Mouse (Mus musculus) lung, postnatal 0 days (tissue): ENCODE data around the gene Gabrg2. TPM values are rescaled to one million over a fixed set of nuclear protein-coding genes. Genes with fewer than 3 reads are reported as not detected.

Experiments used
- ATAC-seq: fragments of 200-750 bp; cut with Nextera tagmentation; 2 replicates; pipeline ENCODE4 v1.8.0; 2017; ENCODE audit warnings: moderate library complexity
- DNase-seq: peaks from one replicate; pipeline ENCODE4 v3.0.0-alpha.2; 2016; ENCODE audit warnings: low spot score
- H3K27ac ChIP-seq: fragments of 300-500 bp; sonication (generic); 2 replicates; pipeline ENCODE4 v1.5.1; 2014; ENCODE audit warnings: antibody characterized with exemption, mild to moderate bottlenecking, low read length, mixed read lengths
- H3K27me3 ChIP-seq: fragments of 300-500 bp; sonication (generic); replicated peaks from 2 replicates; pipeline ENCODE4 v1.6.1; 2014; ENCODE audit warnings: low read length, mixed read lengths; ENCODE audit not compliant: insufficient read depth
- H3K36me3 ChIP-seq: fragments of 300-500 bp; sonication (generic); 2 replicates; pipeline ENCODE4 v1.6.1; 2014; ENCODE audit warnings: low read length, mixed read lengths; ENCODE audit not compliant: insufficient read depth
- H3K4me1 ChIP-seq: fragments of 300-500 bp; sonication (generic); 2 replicates; pipeline ENCODE4 v1.6.1; 2014; ENCODE audit warnings: antibody characterized with exemption, low read depth, low read length, mixed read lengths; ENCODE audit not compliant: insufficient read depth
- H3K4me2 ChIP-seq: fragments of 300-500 bp; sonication (generic); replicated peaks from 2 replicates; pipeline ENCODE4 v1.6.1; 2014; ENCODE audit warnings: low read depth, mild to moderate bottlenecking, low read length, moderate library complexity, mixed read lengths
- H3K4me3 ChIP-seq: fragments of 300-500 bp; sonication (generic); 2 replicates; pipeline ENCODE4 v1.5.1; 2014; ENCODE audit warnings: low read depth, low read length
- H3K9ac ChIP-seq: fragments of 300-500 bp; sonication (generic); replicated peaks from 2 replicates; pipeline ENCODE4 v1.6.1; 2014; ENCODE audit warnings: low read depth, mild to moderate bottlenecking
- H3K9me3 ChIP-seq: fragments of 300-500 bp; sonication (generic); 2 replicates; pipeline ENCODE4 v1.6.1; 2016; ENCODE audit warnings: low read length, mixed read lengths
- CTCF ChIP-seq: IDR thresholded peaks from 2 replicates; pipeline ENCODE4 v1.5.1; 2016; ENCODE audit warnings: antibody characterized with exemption, mild to moderate bottlenecking
- EP300 ChIP-seq: IDR thresholded peaks from 2 replicates; pipeline ENCODE4 v1.6.1; 2016; ENCODE audit warnings: antibody characterized with exemption, mild to moderate bottlenecking, control low read depth
- WGBS: fragments of 180-500 bp; shearing (Covaris S2); extraction: QIAGEN DNeasy Blood & Tissue Kit; methylation state at CpG from one replicate; pipeline ENCODE4 v1.1.7; 2014; 5-methylcytosine and 5-hydroxymethylcytosine counted together
- polyA plus RNA-seq: library from polyadenylated mRNA; unstranded; fragments of >200 nt; fragmentation: Nextera tagmentation; extraction: Ambion mirVana; gene quantifications from 2 replicates; pipeline ENCODE4 v1.2.1, GENCODE M21; 2015

Gene Gabrg2
- polyA plus RNA-seq, 1 experiment from 2014 or later: not detected

- Histone ChIP-seq H3K9ac (no peak overlapping the region), H3K27me3 (no peaks in the 10 kb centered on the region), H3K27ac (no peak overlapping the region), H3K9me3 (no peaks in the 10 kb centered on the region), H3K4me1 (no peaks in the 10 kb centered on the region), H3K4me2 (no peak overlapping the region), H3K36me3 (no peaks in the 10 kb centered on the region), H3K4me3 (no peak overlapping the region)
- TF ChIP-seq EP300 (no peak), CTCF (no peak)
- 83% methylated on average over 2 of the region's 2 CpGs for WGBS
- ATAC-seq: no peak
- no peak for DNase-seq
Observed at GRCm38 (mm10) chr11:41953550-41953949, 47.1 kb downstream of the Gabrg2 start.

GRCm38 (mm10) chr11:41951898-41952297 lies 48.8 kb downstream of the Gabrg2 start:
- no peak overlapping the region for H3K9ac ChIP-seq
- ATAC-seq (no peak), DNase-seq (no peak)
- H3K9me3 ChIP-seq: no peaks in the 10 kb centered on the region
- no peak overlapping the region for H3K27ac ChIP-seq
- no peaks in the 10 kb centered on the region for H3K36me3 ChIP-seq
- H3K4me3 ChIP-seq: no peak overlapping the region
- no peak for TF ChIP-seq CTCF
- no peak for TF ChIP-seq EP300
- 50% methylated on average over 3 of the region's 3 CpGs for WGBS
- H3K4me1 ChIP-seq: no peaks in the 10 kb centered on the region
- no peak overlapping the region for H3K4me2 ChIP-seq
- H3K27me3 ChIP-seq: no peaks in the 10 kb centered on the region

- WGBS: 84% methylated on average over 5 of the region's 5 CpGs
- no peak for TF ChIP-seq CTCF
- no peak for TF ChIP-seq EP300
- Histone ChIP-seq H3K9me3 (no peaks in the 10 kb centered on the region), H3K4me2 (no peak overlapping the region), H3K9ac (no peak overlapping the region), H3K27me3 (no peaks in the 10 kb centered on the region), H3K36me3 (no peaks in the 10 kb centered on the region), H3K4me3 (no peak overlapping the region), H3K4me1 (no peaks in the 10 kb centered on the region), H3K27ac (no peak overlapping the region)
- no peak for ATAC-seq
- no peak for DNase-seq
Observed at GRCm38 (mm10) chr11:41945471-41945870, 55.2 kb downstream of the Gabrg2 start.

DNA sequence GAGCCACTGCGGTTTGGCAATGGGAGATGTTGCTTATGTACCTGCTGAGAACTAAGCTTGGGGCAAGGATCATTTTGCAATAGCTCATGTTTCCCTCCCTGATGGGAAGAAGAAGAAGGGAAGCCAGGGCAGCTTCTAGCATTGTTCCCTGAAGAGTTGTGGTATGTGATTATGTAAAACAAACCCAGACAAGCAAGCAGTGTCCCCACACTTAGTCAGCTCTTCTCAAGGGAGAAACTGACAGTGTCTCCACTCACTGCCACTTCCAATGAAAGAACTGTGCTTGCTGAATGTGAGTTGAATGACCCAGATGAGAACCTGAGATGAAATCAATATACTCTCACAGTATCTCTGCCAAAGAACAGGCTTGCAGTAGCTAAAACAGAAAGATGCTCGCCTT lies 62.7 kb downstream of the Gabrg2 start:
- 65% methylated on average over 2 of the region's 2 CpGs for WGBS
- TF ChIP-seq EP300: no peak
- TF ChIP-seq CTCF: no peak
- DNase-seq: no peak

GRCm38 (mm10) chr11:41918864-41919263 lies 81.8 kb downstream of the Gabrg2 start:
- no peak for ATAC-seq
- Histone ChIP-seq H3K4me1 (no peaks in the 10 kb centered on the region), H3K4me2 (no peak overlapping the region), H3K27me3 (no peaks in the 10 kb centered on the region), H3K27ac (no peak overlapping the region), H3K36me3 (no peaks in the 10 kb centered on the region), H3K9ac (no peak overlapping the region), H3K9me3 (no peaks in the 10 kb centered on the region), H3K4me3 (no peak overlapping the region)
- TF ChIP-seq EP300 (no peak), CTCF (no peak)
- no peak for DNase-seq

More for the DNA sequence above, 62.7 kb downstream of the Gabrg2 start:
- ATAC-seq: no peak
- Histone ChIP-seq H3K9me3 (no peaks in the 10 kb centered on the region), H3K27me3 (no peaks in the 10 kb centered on the region), H3K4me2 (no peak overlapping the region), H3K4me1 (no peaks in the 10 kb centered on the region), H3K27ac (no peak overlapping the region), H3K36me3 (no peaks in the 10 kb centered on the region), H3K9ac (no peak overlapping the region), H3K4me3 (no peak overlapping the region)

DNA sequence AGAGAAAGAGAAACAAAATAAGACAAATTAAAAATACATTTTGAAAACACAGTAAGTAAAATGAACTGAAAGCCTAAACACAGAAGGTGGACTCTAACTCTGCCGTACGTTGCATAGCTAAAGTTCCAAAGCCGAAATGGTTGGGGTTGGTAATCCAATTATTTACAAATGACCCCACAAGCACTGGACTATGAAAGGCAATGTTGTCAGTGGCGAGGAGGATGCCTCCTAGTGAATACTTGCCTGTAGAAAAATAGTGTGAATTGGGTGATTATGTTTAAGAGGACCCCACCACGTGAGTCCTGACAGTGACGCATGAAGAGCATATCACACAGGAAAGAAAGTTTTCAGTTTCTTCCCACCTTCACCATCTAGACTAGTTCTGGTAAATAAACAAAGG lies 86.6 kb downstream of the Gabrg2 start:
- H3K36me3 ChIP-seq: no peaks in the 10 kb centered on the region
- H3K4me3 ChIP-seq: no peak overlapping the region
- H3K9ac ChIP-seq: no peak overlapping the region
- 67% methylated on average over 6 of the region's 6 CpGs for WGBS
- ATAC-seq (no peak), DNase-seq (no peak)
- no peak overlapping the region for H3K27ac ChIP-seq
- no peaks in the 10 kb centered on the region for H3K4me1 ChIP-seq
- no peak for TF ChIP-seq CTCF
- TF ChIP-seq EP300: no peak
- H3K9me3 ChIP-seq: no peaks in the 10 kb centered on the region
- no peaks in the 10 kb centered on the region for H3K27me3 ChIP-seq
- no peak overlapping the region for H3K4me2 ChIP-seq

- ATAC-seq (no peak), DNase-seq (no peak)
- H3K27me3 ChIP-seq: no peaks in the 10 kb centered on the region
- no peaks in the 10 kb centered on the region for H3K9me3 ChIP-seq
- TF ChIP-seq EP300 (no peak), CTCF (no peak)
- H3K4me3 ChIP-seq: no peak overlapping the region
- WGBS: 83% methylated on average over 2 of the region's 2 CpGs
- H3K36me3 ChIP-seq: no peaks in the 10 kb centered on the region
- H3K27ac ChIP-seq: no peak overlapping the region
- no peaks in the 10 kb centered on the region for H3K4me1 ChIP-seq
- no peak overlapping the region for H3K4me2 ChIP-seq
- H3K9ac ChIP-seq: no peak overlapping the region
Observed at GRCm38 (mm10) chr11:41903661-41904060, 97.0 kb downstream of the Gabrg2 start.

Other genes with a start within 250 kb of the Gabrg2 start
- gene Gabra1, start 182.1 kb upstream of the Gabrg2 start, polyA plus RNA-seq: 0.48 and 0.61 TPM in 2 replicates